Mouse (Mus musculus): ENCODE data around the gene Nip7.
"Not testable (repeated sequence)": the region's sequence is repeated elsewhere in the genome, so short reads cannot be mapped to it uniquely, and the experiment has no call there.

Nip7 gene

DNA sequence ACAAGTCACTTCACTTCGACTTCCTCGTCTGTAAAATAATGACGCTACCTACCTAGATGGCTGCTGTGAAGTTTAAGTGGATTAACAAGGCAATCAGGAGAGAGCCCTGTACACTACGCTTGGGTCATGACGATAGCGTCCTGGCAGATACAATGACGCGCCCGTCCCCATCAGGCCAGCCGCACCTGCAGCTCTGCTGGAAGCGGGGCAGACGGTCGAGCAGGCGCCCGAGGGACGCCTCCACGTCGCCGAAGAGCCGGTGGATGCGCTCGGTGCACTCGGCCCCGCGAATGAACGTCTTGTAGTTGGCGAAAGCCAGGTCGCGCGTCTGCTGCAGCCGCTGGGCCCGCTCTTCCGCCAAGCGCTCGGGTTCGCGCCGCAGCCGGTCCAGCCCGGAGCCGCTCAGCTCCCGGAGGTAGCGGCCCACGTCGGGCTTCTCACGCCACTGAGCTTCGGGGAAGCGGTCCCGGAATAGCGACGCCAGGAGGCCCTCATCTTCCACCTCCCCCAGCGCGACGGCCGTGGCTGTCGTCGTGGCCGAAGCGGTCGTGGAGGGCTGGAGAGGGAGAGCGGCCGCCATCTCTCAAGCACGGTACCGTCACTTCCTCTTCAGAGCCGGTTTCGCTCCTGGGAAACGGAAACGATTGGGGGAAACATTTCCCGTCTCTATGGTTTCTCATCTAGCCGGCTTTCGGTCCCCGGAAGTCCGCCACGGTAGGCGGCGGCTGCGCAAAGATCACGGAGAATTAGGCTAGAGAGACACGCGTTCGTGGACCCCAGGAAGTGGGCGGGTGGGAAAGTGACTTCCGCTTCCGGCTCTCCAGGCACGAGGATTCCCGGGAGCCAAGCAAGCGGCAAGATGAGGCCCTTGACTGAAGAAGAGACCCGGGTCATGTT is at the start of gene Nip7, which contains the start of gene Cog8:
TSS of gene Nip7 (plus strand) at position 802 of the 897 bp plus-strand sequence.
TSS of gene Cog8 (minus strand) at position 614 of the 897 bp plus-strand sequence.
- peak; percentile 93 for DNase-seq (ENCODE audit: low read depth, low spot score)

DNA sequence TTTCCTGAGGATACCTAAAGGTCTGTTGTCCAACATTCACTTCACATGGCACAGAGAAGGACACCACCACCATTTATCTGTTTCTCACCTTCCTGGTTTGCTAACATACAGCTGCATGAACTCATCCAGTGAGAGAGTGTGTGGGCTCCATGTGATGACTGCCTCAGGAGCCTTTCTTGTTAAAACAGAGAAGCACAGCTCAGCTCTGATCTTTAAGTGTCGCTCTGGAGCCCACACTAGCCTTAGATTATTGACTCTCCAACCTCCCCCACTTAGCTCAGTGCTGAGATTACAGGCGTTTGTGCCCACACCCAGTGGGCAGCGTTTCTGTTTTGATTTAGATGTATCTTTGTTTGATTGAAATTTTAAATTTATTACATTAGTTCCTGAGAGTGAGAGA is 48.9 kb upstream of the Nip7 start:
- no peak for DNase-seq (ENCODE audit: low read depth, low spot score)

DNA sequence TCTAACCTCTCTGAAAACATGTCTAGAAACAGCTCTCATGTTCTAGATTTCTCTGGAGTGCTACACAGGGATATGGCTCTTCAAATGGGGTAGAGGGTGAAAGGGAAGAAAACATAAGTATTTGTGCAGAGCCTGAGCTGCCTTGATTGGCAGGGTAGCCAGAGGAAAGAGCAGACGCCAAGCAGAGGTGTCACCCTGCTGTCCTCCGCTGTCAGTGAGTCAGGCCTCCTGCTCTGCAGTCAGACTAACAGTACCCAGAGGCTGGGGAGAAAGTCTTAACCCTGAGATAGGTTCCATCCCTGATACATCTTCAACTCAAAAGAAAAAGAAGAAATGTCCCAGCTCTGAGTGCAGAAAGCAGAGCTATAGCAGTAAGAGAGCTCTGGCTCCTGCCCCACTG is 44.0 kb upstream of the Nip7 start:
- DNase-seq (ENCODE audit: low read depth, low spot score): no peak

DNA sequence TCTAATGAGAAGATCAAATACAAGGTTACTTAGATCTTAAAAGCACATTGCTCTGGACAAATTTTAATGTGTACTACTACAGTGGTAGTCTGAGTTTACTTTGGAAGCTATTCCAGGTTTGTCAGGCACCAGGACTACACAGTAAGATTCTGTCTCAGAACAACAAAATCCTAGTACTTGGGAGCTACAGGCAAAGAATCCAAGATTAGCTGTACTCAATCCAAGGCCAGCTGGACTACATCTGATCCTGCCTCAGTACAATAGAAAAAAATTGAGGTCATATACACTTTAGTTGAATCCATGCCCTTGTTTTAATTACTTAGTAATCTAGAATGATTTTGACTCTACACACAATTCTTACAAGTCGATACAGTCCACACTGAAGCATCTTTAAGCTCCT is 41.8 kb upstream of the Nip7 start:
- DNase-seq (ENCODE audit: low read depth, low spot score): no peak

DNA sequence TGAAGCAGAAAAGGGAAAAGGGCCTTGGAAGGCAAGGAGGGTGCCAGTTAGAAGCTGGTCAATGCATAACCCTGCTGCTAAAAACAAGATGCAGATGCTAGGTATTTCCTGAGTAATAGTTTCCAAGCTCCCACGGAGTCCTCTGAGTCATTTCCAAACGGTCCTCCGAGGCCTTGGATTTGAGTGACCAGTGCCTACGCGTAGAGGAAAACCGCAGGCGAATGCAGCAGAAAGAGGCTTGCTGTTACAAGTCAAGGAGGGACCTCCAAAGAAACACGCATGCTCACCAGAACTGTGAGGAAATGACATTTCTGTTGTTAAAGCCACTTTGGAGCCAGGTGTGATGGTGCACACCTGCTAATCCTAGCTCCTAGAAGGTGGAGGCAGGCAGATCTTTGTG is 33.2 kb upstream of the Nip7 start:
- DNase-seq (ENCODE audit: low read depth, low spot score): no peak

DNA sequence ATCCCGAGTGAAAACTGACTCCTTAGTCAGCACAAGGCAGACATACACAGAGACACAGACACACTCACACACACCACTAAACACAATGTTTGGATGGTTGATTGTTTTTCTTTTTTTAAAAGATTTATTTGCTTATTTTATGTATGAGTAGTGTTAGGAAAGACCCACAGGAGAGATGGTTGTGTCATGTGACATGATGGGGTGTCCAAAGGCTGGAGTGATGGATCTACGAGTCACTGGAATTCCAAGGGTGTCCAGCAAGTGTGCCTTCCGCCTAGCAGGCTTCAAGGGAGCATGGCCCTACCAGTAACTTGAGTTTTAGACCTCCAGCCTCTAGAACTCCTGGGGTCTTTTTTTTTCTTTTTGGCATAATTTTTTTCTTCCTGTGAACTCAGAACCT is 27.4 kb upstream of the Nip7 start:
- DNase-seq (ENCODE audit: low read depth, low spot score): no peak

DNA sequence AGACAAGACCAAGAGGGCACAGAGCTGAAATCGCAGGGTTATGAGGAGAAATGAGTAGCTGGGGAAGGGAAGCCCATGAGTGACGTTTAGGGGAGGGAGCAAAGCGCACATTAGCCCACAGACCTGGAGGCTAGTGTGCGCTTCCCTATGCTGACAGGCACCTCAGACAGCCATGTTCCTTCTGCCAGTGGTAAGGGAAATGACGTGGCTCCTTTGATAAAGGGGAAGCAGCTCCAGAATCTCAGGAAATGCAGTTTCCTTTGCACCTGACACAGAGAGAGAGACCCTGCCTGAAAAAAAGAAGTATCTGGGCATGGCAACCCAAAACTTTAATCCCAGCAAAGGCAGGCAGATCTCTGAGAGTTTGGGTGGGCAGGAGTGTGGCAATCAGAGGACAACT is 26.6 kb upstream of the Nip7 start:
- DNase-seq (ENCODE audit: low read depth, low spot score): no peak

DNA sequence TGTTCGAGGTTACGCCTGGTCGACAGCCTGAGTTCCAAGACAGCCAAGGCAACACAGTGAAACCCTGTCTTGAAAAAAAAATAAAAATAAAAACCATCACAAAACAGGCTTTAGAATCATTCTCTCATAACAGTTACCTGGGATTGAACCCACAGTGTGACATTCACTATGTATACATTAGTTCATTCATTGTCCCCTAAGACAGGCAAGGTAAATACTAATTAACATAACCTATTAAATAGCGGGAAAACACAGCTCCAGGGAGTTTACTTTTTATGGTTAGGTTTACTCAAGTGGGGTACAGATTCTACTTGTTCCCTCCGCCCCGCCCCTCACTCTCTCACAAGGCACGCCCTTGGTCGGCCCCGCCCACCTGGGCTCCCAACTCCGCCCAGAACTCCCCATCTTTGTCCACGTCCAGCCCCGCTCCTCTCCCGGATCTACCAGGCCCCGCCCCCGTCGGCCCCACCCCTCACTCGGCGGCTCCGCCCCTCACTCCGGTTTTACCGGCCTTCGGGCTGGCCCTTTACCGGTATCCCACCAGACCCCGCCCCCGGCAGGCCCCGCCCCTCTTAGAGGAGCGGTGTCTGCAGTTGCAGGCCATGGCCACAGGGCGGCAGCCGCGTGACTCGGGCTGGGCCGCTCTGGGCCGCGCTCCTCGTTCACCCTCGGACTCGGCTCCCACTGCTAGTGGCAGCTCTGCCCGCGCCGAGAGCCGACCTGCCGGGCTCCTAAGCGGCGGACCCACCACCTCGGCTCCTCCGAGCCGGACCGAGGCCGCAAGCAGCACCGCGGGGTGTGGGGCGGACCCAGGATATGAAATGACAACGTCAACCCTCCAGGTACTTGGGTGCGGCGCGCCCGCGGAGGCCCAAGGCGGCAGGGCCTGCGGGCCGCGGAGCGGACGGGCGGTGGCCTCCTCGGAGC is 25.8 kb upstream of the Nip7 start, which contains the start of gene Vps4a:
TSS of gene Vps4a (plus strand) at position 573 of the 927 bp plus-strand sequence.
- peak; percentile 91 for DNase-seq (ENCODE audit: low read depth, low spot score)

DNA sequence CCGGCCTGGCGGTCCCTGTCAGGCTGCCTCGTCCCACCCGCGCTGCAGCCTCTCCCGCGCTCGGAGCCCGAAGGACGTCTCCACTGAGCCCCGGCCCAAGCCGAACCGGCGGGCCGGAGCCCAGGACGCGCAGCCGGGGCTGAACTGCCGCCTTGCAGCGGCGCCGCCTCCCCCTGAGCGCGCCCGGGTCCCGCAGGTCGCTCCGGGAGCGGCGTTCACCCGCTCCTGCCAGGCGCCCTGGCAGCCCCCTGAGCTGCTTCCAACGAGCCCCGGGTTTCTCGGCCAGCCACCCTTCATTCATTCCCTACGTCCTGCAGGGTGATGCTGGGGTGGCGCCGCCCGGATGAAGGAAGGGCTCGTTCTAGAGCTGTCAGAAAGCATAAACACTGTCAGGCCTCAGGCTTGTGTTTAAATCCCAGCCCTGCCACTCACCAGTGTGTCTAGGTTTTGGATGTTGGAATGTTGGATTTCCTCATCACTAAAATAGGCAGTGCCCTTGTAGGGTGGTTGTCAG is 25.0 kb upstream of the Nip7 start:
- DNase-seq (ENCODE audit: low read depth, low spot score): no peak

DNA sequence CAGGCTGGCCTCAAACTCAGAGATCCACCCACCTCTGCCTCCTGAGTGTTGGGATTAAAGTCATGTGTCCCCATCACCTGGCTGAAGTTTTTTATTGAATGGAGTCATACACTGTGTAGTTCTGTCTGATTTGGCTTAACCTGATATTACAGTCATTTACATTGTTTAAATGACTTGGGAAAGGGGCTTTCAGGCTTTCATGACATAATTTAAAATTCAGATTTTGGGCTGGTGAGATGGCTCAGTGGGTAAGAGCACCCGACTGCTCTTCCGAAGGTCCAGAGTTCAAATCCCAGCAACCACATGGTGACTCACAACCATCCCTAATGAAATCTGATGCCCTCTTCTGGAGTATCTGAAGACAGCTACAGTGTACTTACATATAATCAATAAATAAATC is 23.1 kb upstream of the Nip7 start:
- not testable (repeated sequence) for DNase-seq (ENCODE audit: low read depth, low spot score)

DNA sequence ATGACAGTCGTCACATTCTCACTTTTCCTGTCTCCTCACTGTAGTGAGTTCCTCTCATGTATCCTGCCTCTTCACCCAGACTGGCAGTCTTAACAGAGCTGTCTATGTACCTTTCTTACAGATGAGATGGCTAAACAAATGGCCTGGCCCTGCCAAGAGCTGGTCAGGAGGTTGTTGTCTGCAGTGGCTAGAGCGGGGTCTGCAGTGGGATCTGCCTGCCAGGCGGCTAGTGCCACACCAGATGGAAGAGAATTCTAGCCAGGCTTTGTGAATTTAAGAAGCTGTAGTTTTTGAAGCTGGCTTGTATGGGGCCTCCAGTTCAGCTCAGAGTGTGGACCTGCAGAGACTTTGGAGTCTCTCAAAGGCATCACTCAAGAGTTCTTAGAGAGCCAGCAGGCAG is 21.0 kb upstream of the Nip7 start:
- DNase-seq (ENCODE audit: low read depth, low spot score): no peak

DNA sequence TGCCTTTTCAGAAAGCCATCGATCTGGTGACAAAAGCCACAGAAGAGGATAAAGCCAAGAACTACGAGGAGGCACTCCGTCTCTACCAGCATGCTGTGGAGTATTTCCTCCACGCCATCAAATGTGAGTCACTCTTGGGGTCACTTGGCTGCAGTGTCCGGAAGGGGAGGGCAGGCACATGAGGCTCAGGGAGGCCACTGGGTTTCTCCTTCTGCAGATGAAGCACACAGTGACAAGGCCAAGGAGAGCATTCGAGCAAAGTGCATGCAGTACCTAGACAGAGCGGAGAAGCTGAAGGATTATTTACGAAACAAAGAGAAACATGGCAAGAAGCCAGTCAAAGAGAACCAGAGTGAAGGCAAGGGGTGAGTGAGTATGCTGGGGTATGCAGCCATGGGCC is 20.1 kb upstream of the Nip7 start:
- DNase-seq (ENCODE audit: low read depth, low spot score): no peak

DNA sequence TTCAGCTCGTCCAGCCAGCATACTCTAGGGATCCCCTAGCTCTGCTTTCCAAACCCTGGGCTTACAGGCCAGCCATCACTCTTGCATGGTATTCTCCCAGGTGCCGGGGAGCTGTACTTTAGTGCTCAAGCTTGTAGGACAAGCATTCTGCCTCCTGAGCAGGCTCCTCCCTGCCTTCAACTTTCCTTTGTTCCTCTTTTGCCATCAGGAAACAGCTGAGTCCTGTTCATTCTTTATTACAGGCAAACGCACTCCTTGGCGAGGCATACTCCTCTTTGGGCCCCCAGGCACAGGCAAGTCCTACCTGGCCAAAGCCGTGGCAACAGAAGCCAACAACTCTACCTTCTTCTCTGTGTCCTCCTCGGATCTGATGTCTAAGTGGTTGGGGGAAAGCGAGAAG is 16.0 kb upstream of the Nip7 start:
- DNase-seq (ENCODE audit: low read depth, low spot score): no peak

DNA sequence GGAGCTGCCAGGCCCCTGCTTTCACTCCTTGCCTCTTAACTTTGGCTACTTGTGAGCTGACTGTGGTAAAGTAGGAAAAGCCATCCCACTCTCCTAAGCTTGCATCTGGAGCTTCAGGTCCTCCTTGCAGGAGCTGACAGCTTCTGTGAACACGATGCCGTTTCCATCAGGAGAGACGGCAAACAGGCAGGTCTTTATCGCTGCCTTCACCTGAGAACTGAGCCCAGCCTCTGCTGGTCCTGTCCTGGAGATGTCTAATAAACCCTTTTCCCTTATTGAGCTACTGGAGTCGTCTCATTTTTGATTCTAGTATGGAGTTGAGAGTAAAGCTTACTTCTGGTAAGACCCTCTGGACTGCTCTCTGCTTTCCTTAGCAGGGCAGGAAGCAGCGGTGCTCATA is 11.2 kb upstream of the Nip7 start:
- no peak for DNase-seq (ENCODE audit: low read depth, low spot score)

DNA sequence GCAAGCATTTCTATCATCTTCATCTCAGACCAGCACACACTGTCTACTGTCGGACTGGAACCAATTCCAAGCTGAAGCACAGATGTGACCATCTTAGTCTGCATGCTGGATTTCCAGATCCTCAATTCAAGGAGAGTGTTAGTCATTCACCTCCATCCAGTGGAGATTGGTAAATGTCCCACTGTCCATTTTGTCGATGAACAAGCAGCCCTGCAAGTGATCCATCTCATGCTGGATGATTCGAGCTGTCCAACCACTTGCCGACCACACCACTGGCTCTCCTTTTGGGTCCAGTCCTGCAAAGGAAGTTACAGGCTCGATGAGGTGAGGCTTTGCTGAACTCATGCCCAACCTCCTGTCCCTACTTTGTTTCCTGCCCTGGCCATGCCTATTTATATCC is 9.7 kb upstream of the Nip7 start:
- DNase-seq (ENCODE audit: low read depth, low spot score): no peak

DNA sequence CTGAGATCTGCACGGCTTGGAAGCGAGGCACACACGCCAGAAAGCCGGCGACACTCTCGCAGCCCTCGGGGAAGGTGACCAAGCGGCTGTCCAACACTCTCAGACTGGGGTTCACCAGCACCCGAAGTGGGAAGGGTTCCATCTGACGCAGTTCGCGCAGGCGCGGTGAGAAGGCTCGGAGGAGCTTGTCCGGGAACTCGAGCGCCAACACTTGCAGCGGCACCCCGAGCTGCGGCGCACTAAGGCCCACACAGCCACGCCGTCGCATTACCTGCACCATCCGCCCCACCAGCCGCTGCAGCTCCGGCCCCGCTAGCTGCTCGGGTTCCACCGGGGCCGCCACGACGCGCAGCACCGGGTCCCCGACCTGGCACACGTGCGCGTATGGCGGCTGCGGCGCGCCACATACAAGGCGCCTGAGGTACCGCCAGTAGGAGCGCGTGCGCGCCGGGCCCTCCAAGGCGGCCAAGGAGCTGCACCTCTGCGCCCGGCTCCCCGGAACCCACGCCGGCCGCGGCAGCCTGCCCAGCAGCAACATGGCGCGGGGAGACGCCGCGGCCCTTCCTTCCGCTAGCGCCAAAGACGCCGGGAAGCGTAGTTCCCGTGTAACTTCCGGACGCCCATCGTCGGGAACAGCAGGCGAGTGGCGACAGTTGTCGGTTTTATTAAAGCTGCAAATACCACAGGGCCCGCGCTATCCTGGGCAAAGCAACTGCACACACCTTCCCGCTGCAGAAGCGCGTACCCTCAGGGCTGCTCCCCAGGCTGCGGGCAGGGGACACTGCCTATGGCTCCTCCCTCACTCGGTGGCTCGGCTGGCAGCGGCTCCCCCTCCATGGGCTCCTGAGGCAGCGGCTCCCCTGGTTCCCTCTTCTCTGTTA is 8.4 kb upstream of the Nip7 start, which contains the start of gene Pdf:
TSS of gene Pdf (minus strand) at position 554 of the 881 bp plus-strand sequence.
- peak; percentile 84 for DNase-seq (ENCODE audit: low read depth, low spot score)

DNA sequence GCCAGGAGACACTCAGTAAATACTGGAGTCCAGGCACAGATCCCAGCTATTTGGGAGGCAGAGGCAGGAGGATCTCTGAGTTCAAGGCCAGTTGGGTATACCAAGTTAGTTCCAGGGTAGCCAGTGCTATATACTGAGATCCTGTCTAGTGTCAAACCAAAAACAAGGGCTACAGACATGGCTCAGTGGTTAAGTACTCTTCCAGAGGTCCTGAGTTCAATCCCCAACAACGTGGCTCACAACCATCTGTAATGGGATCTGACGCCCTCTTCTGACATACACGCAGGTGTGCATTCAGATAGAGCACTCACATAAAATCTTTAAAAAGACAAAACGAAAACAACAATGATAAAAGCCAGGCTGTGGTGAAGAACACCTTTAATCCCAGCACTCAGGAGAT is 7.2 kb upstream of the Nip7 start:
- no peak for DNase-seq (ENCODE audit: low read depth, low spot score)

DNA sequence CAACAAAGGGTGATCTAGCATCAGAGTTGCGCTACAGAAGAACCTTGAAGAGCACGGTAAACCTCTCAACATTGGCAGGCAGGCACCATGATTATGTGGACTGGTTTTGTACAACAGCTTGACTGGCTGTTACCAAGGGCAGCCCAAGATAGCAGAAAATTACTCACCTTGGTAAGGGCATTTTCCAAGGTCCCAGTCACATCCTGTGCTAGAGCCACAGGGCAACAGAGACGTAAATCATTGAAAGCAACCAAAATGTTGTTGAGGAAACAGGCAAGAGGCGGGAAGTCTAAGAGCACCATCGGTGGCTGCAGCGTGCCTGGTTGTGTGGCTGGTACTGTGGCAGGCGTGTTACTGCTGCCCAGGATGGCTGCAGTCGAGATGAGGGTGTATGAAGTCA is 4.6 kb upstream of the Nip7 start:
- DNase-seq (ENCODE audit: low read depth, low spot score): no peak

DNA sequence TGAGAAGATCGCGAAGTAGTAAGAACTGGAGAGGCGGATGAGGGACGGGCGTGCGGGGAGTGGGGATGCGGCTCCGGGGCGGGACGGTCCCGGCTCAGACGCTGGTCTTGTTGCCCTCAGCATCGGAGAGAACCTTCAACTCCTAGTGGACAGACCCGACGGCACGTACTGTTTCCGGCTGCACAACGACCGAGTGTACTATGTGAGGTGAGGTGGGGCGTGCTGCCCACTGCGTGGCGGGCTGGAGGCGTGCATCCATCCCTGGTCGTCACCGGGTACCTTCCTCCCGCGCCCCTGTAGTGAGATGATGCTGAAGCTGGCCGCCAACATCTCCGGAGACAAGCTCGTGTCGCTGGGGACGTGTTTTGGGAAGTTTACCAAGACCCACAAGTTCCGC is 294 bp downstream of the Nip7 start:
- DNase-seq (ENCODE audit: low read depth, low spot score): peak; percentile 21

DNA sequence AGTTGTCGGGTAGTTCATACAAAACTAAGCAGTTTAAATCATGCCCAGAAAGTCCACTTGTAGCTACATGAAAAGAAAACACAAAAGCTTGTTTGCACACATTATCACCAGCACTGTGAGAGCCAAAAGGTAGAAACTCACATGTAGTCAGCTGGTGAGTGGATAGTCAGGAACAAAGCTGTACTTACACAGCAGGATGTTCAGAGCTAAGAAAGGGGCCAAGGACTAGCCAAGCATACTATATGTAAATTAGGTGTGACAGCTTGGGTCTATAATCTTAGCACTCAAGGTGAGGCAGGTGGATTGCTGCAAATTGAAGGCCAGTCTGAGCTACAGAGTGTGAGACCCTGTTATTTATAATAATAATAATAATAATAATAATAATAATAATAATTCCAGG is 5.9 kb downstream of the Nip7 start:
- DNase-seq (ENCODE audit: low read depth, low spot score): no peak
